Mouse (Mus musculus) left cerebral cortex, adult 2 months (tissue): Measurements from ENCODE around the gene Tmcc1. TPM values are rescaled to one million over a fixed set of nuclear protein-coding genes. Genes with fewer than 3 reads are reported as not detected.

ENCODE experiments used
- DNase-seq, 2 experiments: peaks; one replicate each; pipeline ENCODE4 v3.0.0; 2021 to 2022; ENCODE audit warnings: low spot score in 2 of 2, mixed read lengths in 1 of 2; ENCODE audit errors: extremely low spot score in 1 of 2
- H3K27ac ChIP-seq: fragments of 200-600 bp; 2 replicates; pipeline ENCODE4 v1.8.1; 2022
- H3K4me3 ChIP-seq: fragments of 200-600 bp; 2 replicates; pipeline ENCODE4 v1.8.1; 2022
- CTCF ChIP-seq: fragments of 200-600 bp; IDR thresholded peaks from 2 replicates; pipeline ENCODE4 v1.8.1; 2022; ENCODE audit warnings: antibody characterized with exemption, mild to moderate bottlenecking, moderate library complexity
- intact Hi-C: fragments of 180-260 bp; cut with DNase I; formaldehyde crosslinking; loops from one replicate; pipeline ENCODE4 v1.15.1; 2025
- total RNA-seq, 2 experiments: library from RNA; stranded (reverse); gene quantifications; 2 replicates each; pipeline ENCODE4 v1.2.3; 2021

Gene Tmcc1
- total RNA-seq, 2 experiments from 2014 or later: 72.8 to 76.7 TPM

- peak overlapping the region; percentile 66 for H3K27ac ChIP-seq
- no peak for TF ChIP-seq CTCF
- no peak overlapping the region for H3K4me3 ChIP-seq
- peak in 1 of 2 experiments; percentile 9 for DNase-seq
- intact Hi-C loops: loop anchor here (1.0 to 5.0 kb wide), 2 partner anchors 105 to 201 kb away; partner anchors contain the start of gene Washc2
Observed at GRCm38 (mm10) chr6:116006731-116007130, 186.6 kb downstream of the Tmcc1 start.

- Histone ChIP-seq H3K27ac (peak overlapping the region; percentile 66; the same call in 1 of the 2 replicates), H3K4me3 (no peak overlapping the region)
- no peak for DNase-seq
- intact Hi-C loops: loop anchor here (5.0 kb wide), 1 partner anchor 201 kb away; the partner anchor contains the start of gene Washc2
- TF ChIP-seq CTCF: no peak
Observed at GRCm38 (mm10) chr6:116005959-116006288, 187.4 kb downstream of the Tmcc1 start.

DNA sequence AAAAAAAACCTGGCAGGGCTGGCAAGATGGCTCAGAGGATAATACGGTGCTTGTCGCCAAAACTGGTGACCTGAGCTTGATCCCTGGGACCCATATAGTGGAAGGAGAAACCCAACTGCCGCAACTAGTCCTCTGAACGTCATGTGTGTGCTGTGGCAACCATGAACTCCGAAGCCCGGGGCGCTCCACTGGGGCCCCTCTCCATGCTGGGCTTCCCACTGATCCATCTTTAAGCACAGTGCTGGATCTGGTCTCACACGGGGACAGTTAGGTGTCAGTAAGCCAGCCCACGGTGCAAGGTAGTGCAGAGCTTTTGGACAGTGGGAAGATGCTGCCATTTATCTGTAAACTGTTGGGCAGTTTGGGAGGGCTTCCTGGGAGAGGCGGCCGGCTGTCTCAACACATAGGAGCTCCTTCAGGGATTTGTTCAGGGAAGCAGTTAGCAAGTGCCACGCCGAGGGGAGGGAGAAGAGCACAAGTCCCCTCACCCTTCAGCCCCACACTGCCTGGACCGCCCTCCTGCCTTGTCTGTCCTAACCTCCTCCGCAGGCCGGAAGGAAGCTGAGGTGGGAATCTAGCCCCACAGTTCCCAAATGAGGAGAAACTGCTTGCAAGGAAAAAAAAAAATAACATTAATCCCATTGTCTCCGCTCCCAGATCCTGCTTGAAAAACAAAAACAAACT is 187.9 kb downstream of the Tmcc1 start:
- intact Hi-C loops: loop anchor here (5.0 kb wide), 1 partner anchor 202 kb away; the partner anchor contains the start of gene Washc2
- no peak overlapping the region for H3K27ac ChIP-seq
- peak in 1 of 2 experiments; percentile 10 for DNase-seq
- no peak for TF ChIP-seq CTCF
- H3K4me3 ChIP-seq: no peak overlapping the region

DNA sequence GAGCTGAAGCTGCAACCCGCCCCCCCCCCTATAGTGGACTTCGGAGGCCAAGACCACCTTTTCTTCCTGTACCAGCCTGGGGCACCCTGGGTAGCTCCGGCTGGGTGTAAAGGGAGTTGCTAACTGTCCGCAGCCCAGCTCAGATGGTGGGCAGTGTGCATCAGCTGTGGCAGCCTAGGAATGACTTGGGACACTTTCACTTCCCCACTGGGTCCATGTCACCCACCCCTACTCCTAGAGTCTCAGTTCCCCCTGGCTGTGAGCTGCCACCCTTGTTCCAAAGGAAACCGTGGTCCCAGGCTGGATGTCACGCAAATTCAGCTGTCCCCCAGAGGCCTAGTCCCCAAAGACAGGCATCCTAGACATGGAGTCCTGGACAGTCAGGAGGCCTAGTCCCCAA is 188.6 kb downstream of the Tmcc1 start:
- intact Hi-C loops: loop anchor here (5.0 kb wide), 1 partner anchor 203 kb away; the partner anchor contains the start of gene Washc2
- DNase-seq: no peak
- TF ChIP-seq CTCF: no peak
- Histone ChIP-seq H3K27ac (no peak overlapping the region), H3K4me3 (no peak overlapping the region)

GRCm38 (mm10) chr6:116004069-116004468 is 189.2 kb downstream of the Tmcc1 start:
- no peak for DNase-seq
- no peak overlapping the region for H3K27ac ChIP-seq
- no peak overlapping the region for H3K4me3 ChIP-seq
- TF ChIP-seq CTCF: no peak
- intact Hi-C loops: no loop called here

- Histone ChIP-seq H3K4me3 (no peak overlapping the region), H3K27ac (no peak overlapping the region)
- no peak for TF ChIP-seq CTCF
- intact Hi-C loops: no loop called here
- DNase-seq: no peak
Observed at GRCm38 (mm10) chr6:116003516-116003915, 189.8 kb downstream of the Tmcc1 start.

GRCm38 (mm10) chr6:116002311-116003104 is 190.8 kb downstream of the Tmcc1 start:
- Histone ChIP-seq H3K4me3 (no peak overlapping the region), H3K27ac (no peak overlapping the region)
- intact Hi-C loops: no loop called here
- no peak for TF ChIP-seq CTCF
- DNase-seq: no peak

DNA sequence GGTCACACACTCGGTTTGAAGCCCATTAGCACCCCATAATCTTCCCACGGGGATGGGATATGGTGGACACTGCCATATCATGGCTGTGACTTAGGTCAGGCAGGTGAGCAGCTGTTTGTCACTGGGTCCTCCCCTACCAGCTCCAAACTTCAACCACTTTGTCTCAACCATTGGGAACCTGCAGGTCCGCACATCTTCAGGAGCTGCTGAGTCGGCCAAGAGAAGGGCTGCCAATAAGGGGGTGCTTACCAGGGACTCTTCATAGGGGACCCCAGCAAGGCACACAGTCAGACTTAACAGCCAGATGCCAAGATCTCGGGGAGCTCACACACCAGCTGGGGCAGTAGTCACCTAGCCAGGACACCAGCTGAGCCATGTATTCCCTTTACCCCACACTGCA is 192.4 kb downstream of the Tmcc1 start:
- no peak for DNase-seq
- no peak for TF ChIP-seq CTCF
- intact Hi-C loops: no loop called here
- H3K4me3 ChIP-seq: no peak overlapping the region
- no peak overlapping the region for H3K27ac ChIP-seq

DNA sequence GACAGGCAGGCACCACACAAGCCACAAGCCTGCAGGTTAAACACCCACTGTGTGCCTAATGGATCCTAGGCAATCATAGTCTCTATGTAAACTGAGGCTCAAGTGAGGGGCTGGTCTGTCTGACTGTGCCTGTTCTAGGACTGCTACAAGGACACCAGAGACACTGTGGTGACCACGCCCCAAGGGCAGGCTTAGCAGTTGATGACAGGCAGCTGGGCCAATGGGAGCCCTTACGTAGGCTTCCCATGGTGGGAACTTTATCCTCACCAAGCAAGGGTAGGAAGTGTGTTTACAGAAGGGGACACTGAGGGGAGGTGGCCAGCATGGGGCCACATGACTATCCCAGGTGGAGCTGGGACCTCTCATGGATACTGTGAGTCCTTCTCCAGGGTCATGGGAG is 194.1 kb downstream of the Tmcc1 start:
- H3K27ac ChIP-seq: no peak overlapping the region
- intact Hi-C loops: no loop called here
- no peak overlapping the region for H3K4me3 ChIP-seq
- DNase-seq: no peak
- TF ChIP-seq CTCF: no peak

GRCm38 (mm10) chr6:115998758-115999157 is 194.5 kb downstream of the Tmcc1 start:
- no peak for DNase-seq
- no peak for TF ChIP-seq CTCF
- intact Hi-C loops: no loop called here
- Histone ChIP-seq H3K4me3 (no peak overlapping the region), H3K27ac (no peak overlapping the region)

GRCm38 (mm10) chr6:115997726-115998311 is 195.5 kb downstream of the Tmcc1 start:
- intact Hi-C loops: loop anchor here (2.0 kb wide), 1 partner anchor 97 kb away; no protein-coding TSS in a partner anchor
- no peak for DNase-seq
- no peak overlapping the region for H3K27ac ChIP-seq
- TF ChIP-seq CTCF: no peak
- no peak overlapping the region for H3K4me3 ChIP-seq
